In the genomic region with DNA sequence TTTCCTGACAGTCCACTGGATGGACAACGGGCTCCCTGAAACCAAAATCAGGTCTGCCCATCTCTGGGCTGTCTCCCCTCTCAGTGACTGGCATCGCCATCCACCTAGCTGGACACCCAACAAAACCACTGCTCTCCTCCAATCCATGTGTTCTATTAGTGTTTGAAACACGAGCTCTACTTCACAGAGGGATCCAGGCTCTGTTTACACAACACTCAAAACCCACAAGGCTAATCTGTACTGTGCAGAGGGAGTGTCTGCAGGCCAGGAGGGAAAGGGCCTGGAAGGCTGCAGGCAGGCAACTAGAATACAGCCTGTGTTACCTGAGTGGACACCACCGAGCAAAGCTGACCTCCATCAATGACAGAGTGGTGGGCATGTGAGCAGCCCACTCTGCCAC, we compare ENCODE assay signal across 19 mouse cellular contexts. TPM values are rescaled to one million over a fixed set of nuclear protein-coding genes. Genes with fewer than 3 reads are reported as not detected.
DNase-seq lines count a peak whose midpoint lies in the region; ATAC-seq and TF ChIP-seq lines count a peak whose summit lies in the region.
"Had no signal": no experiment of that assay in that cellular context is flagged by ENCODE, and none has a peak within 500 bp of the region (broad histone marks: within the 10 kb centered on the region; RNA-seq: fewer than 3 reads in every experiment).

No protein-coding gene starts in this region.

- ATAC-seq in kidney, embryonic 14.5 days (ENCODE audit: low FRiP score, low TSS enrichment), result 0 out of 2 replicates have a peak, but pooled peaks have one; percentile 28
- ATAC-seq in lung, postnatal 0 days, result peak; percentile 85
- ATAC-seq in stomach, embryonic 16.5 days (ENCODE audit: insufficient read depth, low FRiP score), result peak; percentile 60; the same call in 1 of the 2 replicates
- ATAC-seq: forebrain, postnatal 0 days had no signal

- TF ChIP-seq CTCF in lung, postnatal 0 days (IDR thresholded peaks at IDR 0.05), result no peak
- TF ChIP-seq CTCF in layer of hippocampus, adult 2 months (conservative IDR thresholded peaks at IDR 0.05), result no peak

- TF ChIP-seq EP300 in lung, postnatal 0 days (IDR thresholded peaks at IDR 0.05), result no peak

- H3K9ac ChIP-seq in kidney, embryonic 14.5 days (ENCODE audit: low read depth, low read length), result no peak overlapping the region
- no peak overlapping the region for H3K9ac ChIP-seq in lung, postnatal 0 days (replicated peaks; ENCODE audit: low read depth)
- H3K9ac ChIP-seq in stomach, embryonic 16.5 days (ENCODE audit: low read length), result no peak overlapping the region
- H3K9ac ChIP-seq: embryonic facial prominence, embryonic 12.5 days; forebrain, embryonic 12.5 days; forebrain, postnatal 0 days; heart, embryonic 12.5 days had no signal

- no peaks in the 10 kb centered on the region for H3K36me3 ChIP-seq in kidney, embryonic 14.5 days (ENCODE audit: control insufficient read depth, insufficient read depth, low read length)
- no peaks in the 10 kb centered on the region for H3K36me3 ChIP-seq in lung, postnatal 0 days (ENCODE audit: insufficient read depth, low read length)
- H3K36me3 ChIP-seq in stomach, embryonic 16.5 days (ENCODE audit: control insufficient read depth, insufficient read depth, low read length), result no peaks in the 10 kb centered on the region
- H3K36me3 ChIP-seq: embryonic facial prominence, embryonic 12.5 days; forebrain, embryonic 12.5 days; heart, embryonic 12.5 days had no signal

- H3K27ac ChIP-seq in kidney, embryonic 14.5 days (ENCODE audit: low read depth, low read length), result no peak overlapping the region
- no peak overlapping the region for H3K27ac ChIP-seq in lung, postnatal 0 days (ENCODE audit: low read length)
- H3K27ac ChIP-seq in stomach, embryonic 16.5 days (ENCODE audit: low read length), result no peak overlapping the region
- H3K27ac ChIP-seq in layer of hippocampus, adult 2 months, result no peak overlapping the region
- H3K27ac ChIP-seq: embryonic facial prominence, embryonic 12.5 days; forebrain, embryonic 12.5 days had no signal

- peaks cover 5% of the 10 kb centered on the region; the same call in 1 of the 2 replicates for H3K4me1 ChIP-seq in kidney, embryonic 14.5 days (ENCODE audit: control insufficient read depth, insufficient read depth, low read length)
- no peaks in the 10 kb centered on the region for H3K4me1 ChIP-seq in lung, postnatal 0 days (ENCODE audit: insufficient read depth, low read depth, low read length)
- peaks cover 5% of the 10 kb centered on the region; the same call in 1 of the 2 replicates for H3K4me1 ChIP-seq in stomach, embryonic 16.5 days (ENCODE audit: control insufficient read depth, insufficient read depth, low read length)
- H3K4me1 ChIP-seq: heart, embryonic 12.5 days had no signal

- 58% methylated on average over 4 of the region's 4 CpGs for WGBS in kidney, embryonic 14.5 days
- 28% methylated on average over 4 of the region's 4 CpGs for WGBS in lung, postnatal 0 days
- WGBS in stomach, embryonic 16.5 days, result 48% methylated on average over 4 of the region's 4 CpGs

- H3K4me3 ChIP-seq in kidney, embryonic 14.5 days (ENCODE audit: low read length), result no peak overlapping the region
- H3K4me3 ChIP-seq in lung, postnatal 0 days (ENCODE audit: low read depth, low read length), result no peak overlapping the region
- no peak overlapping the region for H3K4me3 ChIP-seq in stomach, embryonic 16.5 days (replicated peaks; ENCODE audit: low read length)
- no peak overlapping the region for H3K4me3 ChIP-seq in layer of hippocampus, adult 2 months
- H3K4me3 ChIP-seq: embryonic facial prominence, embryonic 12.5 days; forebrain, embryonic 12.5 days; heart, embryonic 12.5 days had no signal

- no peak overlapping the region for H3K4me2 ChIP-seq in kidney, embryonic 14.5 days (replicated peaks; ENCODE audit: low read depth, low read length)
- H3K4me2 ChIP-seq in lung, postnatal 0 days (replicated peaks; ENCODE audit: low read depth, low read length), result no peak overlapping the region
- H3K4me2 ChIP-seq in stomach, embryonic 16.5 days (ENCODE audit: low read depth, low read length), result no peak overlapping the region
- H3K4me2 ChIP-seq: embryonic facial prominence, embryonic 12.5 days; forebrain, embryonic 12.5 days; heart, embryonic 12.5 days had no signal

- no peak for DNase-seq in kidney, postnatal 25 days
- DNase-seq in lung, postnatal 0 days (ENCODE audit: low spot score), result peak; percentile 71
- no peak for DNase-seq in lung, postnatal 14 days
- DNase-seq in lung, postnatal 36 days, result peak; percentile 16
- no peak for DNase-seq in layer of hippocampus, postnatal 14 days (ENCODE audit: low spot score in 2 of 2)
- DNase-seq in layer of hippocampus, adult 2 months (ENCODE audit: low spot score in 2 of 2), result no peak
- DNase-seq: adrenal gland, adult 2 months; adrenal gland, postnatal 25 days; cerebellum, adult 2 months; cerebellum, postnatal 10 days; embryo, embryonic 11 days; forebrain, postnatal 0 days; gastrocnemius, postnatal 14 days; heart, postnatal 36 days had no signal

- no peaks in the 10 kb centered on the region for H3K27me3 ChIP-seq in kidney, embryonic 14.5 days (ENCODE audit: control insufficient read depth, insufficient read depth, low read length)
- H3K27me3 ChIP-seq in lung, postnatal 0 days (replicated peaks; ENCODE audit: insufficient read depth, low read length), result no peaks in the 10 kb centered on the region
- no peaks in the 10 kb centered on the region for H3K27me3 ChIP-seq in stomach, embryonic 16.5 days (ENCODE audit: control insufficient read depth, insufficient read depth, low read length)
- H3K27me3 ChIP-seq: embryonic facial prominence, embryonic 12.5 days; forebrain, embryonic 12.5 days; heart, embryonic 12.5 days had no signal

- 0 out of 2 replicates have a peak, but pooled peaks cover 2% of the 10 kb centered on the region for H3K9me3 ChIP-seq in kidney, embryonic 14.5 days (ENCODE audit: control insufficient read depth, low read length)
- H3K9me3 ChIP-seq in lung, postnatal 0 days (ENCODE audit: low read length), result no peaks in the 10 kb centered on the region
- no peaks in the 10 kb centered on the region for H3K9me3 ChIP-seq in stomach, embryonic 16.5 days (replicated peaks; ENCODE audit: control insufficient read depth, low read length)
- H3K9me3 ChIP-seq: embryonic facial prominence, embryonic 12.5 days; forebrain, embryonic 12.5 days; heart, embryonic 12.5 days had no signal

RNA-seq across cellular contexts. Expression of a gene that starts 5.4 kb away (rescaled TPM):
- 124 and 166 TPM in 2 replicates for polyA plus RNA-seq in kidney, embryonic 14.5 days (2014; fragmentation: Nextera tagmentation; extraction: Ambion mirVana)
- 117 and 122 TPM in 2 replicates for polyA plus RNA-seq in lung, postnatal 0 days (2015; fragmentation: Nextera tagmentation; extraction: Ambion mirVana)
- 124 and 156 TPM in 2 replicates for polyA plus RNA-seq in stomach, embryonic 16.5 days (2015; fragmentation: Nextera tagmentation; extraction: Ambion mirVana)
- total RNA-seq in layer of hippocampus, postnatal 14 days (2021), result 1 to 10 TPM; 8.2 to 9.4 TPM
- total RNA-seq in layer of hippocampus, adult 2 months (2021), result 1 to 10 TPM; 9.5 to 9.9 TPM

RNA-seq across cellular contexts. Expression of a gene that starts 25.7 kb away (rescaled TPM):
- polyA plus RNA-seq in kidney, embryonic 14.5 days (2014; fragmentation: Nextera tagmentation; extraction: Ambion mirVana), result 10.8 and 15.4 TPM in 2 replicates
- 27.1 and 28.6 TPM in 2 replicates for polyA plus RNA-seq in lung, postnatal 0 days (2015; fragmentation: Nextera tagmentation; extraction: Ambion mirVana)
- polyA plus RNA-seq in stomach, embryonic 16.5 days (2015; fragmentation: Nextera tagmentation; extraction: Ambion mirVana), result 24.1 and 25.1 TPM in 2 replicates
- 100 to 1,000 TPM; 230 to 235 TPM for total RNA-seq in layer of hippocampus, postnatal 14 days (2021)
- total RNA-seq in layer of hippocampus, adult 2 months (2021), result 100 to 1,000 TPM; 255 to 260 TPM

Comparison
In these comparisons a context has a peak if more than half of its experiments do, and no peak if none do; other contexts are left out.
1. DNase-seq: peak in lung, postnatal 0 days (single experiment) and lung, postnatal 36 days (single experiment); none in kidney, postnatal 25 days (0 of 2), lung, postnatal 14 days (single experiment), layer of hippocampus, postnatal 14 days (0 of 2) and layer of hippocampus, adult 2 months (0 of 2).
2. ATAC-seq: peak in every context shown above with its lines; median percentile 85 in lung, postnatal 0 days; 60 in stomach, embryonic 16.5 days; 28 in kidney, embryonic 14.5 days.